Mouse (Mus musculus): Measurements from ENCODE around the gene Chchd6.

Gene Chchd6

DNA sequence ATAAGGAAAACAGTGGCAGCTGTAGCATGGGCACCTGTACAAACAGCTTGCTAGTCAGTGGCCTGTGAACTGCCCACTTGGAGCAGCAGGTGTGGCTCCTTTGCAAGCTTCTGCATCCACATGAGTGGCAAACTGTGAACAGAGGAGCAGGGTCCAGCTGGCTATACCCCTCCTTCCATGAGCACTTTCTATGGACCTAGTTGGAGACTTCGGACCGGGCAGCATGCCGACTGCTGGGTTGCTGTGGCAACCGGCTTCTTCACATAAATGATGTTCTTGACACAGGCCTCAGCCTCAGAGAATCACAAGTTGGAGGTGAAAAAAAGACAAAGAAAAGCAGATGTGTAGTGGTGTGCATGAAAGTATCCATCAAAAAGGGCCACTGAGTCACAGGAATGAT, 154.8 kb downstream of the Chchd6 start:
- no peak for DNase-seq

DNA sequence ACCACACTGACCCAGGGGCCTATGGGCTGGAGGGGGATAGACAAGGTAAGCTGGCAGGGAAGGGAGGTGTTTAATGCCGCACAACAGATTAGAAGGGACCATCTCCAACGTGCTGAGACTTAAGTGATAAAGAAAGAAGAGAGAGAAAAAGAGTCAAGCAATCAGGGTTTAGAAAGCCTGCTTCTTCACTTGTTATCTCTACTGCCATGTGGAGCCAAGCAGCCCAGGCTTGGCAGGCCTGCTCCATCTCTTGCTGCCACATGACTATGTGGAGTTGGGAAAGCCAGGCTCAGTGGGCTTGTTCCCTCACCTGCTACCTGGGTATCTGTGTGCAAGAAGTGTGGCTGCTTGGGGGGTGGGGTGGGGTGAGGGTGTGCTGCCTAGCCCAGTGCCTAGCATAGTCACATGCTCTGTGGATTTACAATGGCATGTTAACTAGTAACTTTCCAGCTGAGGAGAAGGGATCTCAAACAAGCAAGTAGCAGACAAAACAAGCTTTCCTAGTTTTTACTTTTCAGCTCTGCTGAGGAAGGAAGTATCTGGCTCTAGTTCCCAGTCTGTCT, 163.5 kb downstream of the Chchd6 start:
- DNase-seq, result no peak

DNA sequence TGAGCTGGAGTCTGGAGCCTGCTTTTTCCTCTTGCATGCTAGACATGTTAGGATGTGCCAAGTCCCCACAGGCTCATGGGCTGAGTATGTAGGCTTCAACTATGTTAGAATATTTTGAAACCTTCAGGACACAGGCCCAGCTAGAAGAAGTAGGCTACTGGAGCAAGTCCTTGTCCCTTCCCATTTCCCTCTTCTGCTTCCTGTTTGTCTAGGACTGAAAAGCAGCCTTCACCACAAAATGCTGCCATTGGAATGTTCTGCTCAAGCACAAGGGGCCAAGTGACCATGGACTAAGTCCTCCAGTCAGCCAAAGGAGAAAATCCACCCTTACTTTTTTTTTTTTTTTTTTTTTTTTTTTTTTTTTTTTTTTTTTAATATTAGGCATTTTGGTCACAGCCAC, 164.7 kb downstream of the Chchd6 start:
- DNase-seq, result no peak

DNA sequence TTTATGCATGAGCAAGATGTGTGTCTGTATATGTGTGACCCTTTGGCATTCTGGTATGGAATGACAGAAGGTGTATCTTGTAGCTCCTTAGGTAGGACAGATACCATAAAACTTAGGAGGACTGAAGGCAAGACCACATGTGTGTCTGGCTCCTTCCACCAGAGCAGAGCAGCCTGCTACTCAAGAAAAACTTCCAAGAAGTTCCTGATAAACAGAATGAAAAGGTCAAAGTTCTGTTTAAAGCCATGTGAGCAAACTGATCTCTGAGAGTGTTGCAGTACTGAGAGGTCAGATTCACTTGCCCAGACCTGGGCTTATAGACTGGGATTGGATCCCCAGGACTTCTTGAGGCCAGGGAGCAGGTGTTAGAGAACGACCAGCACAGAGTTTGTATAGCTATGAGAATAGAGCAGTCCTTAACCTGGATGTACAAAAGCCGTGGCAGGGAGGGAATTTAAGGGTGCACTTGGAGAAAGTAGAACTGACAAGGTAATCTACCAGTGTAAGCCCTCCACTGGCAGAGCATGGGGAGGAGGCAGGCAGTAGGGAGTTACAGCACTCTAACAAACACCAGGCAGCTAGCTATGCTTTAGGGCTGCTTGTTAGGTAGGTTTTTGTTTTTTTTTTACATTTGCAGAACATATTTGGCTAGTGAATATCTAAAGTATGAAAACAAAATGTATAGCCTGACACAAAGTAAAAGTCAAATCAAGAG, 166.6 kb downstream of the Chchd6 start:
- DNase-seq, result no peak

DNA sequence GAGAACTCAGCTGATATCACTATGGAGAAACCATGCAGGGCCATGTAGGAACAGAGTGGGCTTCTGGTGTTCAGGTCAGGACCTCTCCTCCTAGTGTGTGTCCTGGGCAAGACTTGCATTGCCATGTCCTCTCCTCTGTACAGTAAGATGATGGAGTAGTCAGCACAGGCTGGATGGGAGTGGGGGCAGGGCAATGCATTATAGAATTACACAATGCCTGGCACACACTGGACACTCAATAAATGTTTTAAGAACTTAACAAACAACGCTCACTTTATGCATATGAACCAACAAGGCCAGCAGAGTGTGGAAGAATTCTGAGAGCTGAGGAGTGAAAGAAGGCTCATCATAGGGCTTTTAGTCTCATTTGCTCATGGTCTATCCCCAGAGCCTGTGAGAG, 171.0 kb downstream of the Chchd6 start:
- peak; percentile 30 to 37 for DNase-seq

DNA sequence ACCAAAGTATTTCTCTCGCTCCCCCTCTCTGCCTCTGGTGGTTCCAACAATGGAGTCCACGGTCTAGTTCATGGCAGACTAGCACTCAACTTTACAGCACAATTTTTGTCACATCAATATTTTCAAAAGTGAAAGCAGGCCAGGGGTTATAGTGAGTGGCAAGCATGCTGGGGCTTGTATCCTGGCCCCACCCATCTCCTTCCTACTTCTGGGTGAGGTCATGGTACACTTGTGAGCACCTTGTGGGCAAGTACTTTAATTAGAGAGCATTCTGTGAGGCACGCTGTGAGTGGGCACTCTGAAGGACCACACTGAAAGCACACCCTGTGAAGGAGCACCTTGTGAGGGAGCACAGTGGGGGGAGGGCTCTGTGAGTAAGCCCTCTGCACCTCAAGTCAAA, 172.8 kb downstream of the Chchd6 start:
- peak; percentile 37 to 77 for DNase-seq

DNA sequence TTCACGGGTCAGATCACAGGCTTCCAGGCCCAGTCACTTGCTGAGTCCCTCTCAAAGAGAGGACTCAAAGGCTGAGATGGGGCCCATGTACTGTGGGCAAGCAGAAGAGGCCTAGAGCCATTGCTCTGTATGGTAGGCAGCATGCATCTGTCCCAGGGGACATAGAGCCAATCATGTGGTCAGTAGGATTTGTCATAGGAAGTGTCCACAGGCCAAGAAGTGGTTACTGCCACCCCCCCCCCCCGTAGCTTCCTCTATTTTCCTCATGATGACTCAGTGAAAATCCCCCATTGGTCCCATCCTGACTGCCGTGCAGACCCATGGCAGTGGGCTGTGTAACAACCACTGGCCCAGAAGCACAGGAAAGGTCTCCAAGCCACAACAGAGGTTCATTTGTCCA, 173.5 kb downstream of the Chchd6 start:
- DNase-seq, result no peak

DNA sequence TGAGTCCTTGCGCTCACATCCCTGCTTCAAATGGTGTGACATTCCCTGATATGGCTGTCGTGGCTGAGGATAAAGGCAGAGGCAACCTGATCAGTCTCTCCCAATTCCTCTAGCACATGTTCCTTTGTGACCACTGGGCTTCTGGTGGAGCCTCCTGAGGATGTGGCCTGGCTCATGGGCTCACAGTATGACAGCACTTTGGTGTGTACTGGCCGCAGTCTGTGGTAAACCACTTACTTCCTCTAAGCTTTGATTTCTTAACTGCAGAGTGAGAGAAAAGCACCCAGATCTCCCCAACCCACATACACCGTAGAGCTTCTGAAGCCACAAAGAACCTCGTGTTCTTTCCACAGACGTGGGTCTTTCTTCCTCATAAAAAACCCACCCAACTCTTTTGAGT, 173.9 kb downstream of the Chchd6 start:
- peak in 1 of 2 experiments; percentile 34 for DNase-seq

DNA sequence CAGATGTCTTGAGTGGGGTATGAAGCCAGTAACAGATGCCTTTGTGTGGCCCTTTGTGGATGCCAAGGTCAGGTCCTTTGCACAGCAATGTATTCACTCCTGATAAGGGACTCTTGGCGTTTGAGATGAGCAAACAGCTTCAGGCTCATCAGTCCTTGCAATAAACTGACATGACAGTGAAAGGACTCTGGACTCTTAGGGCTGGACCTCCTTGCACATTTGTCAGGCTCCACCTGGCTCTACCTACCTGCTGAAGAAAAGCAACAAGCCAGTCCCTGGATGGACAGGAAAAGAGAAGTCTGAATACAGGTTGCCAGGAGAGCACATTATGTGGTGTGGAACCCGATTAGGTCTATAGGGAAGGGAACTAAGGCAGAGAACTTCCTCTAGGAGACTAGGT, 174.7 kb downstream of the Chchd6 start:
- DNase-seq, result no peak

DNA sequence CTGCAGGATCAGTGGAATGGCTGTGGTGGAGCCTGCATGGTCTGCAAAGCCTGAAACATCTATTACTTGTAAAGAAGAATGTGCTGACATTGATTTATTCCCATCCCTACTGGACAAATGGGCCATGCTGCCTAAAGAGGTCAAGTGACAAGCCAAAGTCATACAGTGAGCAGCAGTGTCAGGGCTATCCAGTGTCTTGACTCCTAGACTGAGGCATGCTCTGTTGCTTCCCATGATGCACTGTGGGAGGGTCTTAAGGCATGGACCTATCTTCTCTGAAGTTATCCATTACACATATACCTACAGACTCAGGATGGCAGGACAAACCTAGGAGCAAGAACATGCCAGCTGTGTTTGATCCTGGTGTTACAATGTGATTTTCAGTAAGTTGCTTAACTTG, 175.3 kb downstream of the Chchd6 start:
- DNase-seq, result no peak

DNA sequence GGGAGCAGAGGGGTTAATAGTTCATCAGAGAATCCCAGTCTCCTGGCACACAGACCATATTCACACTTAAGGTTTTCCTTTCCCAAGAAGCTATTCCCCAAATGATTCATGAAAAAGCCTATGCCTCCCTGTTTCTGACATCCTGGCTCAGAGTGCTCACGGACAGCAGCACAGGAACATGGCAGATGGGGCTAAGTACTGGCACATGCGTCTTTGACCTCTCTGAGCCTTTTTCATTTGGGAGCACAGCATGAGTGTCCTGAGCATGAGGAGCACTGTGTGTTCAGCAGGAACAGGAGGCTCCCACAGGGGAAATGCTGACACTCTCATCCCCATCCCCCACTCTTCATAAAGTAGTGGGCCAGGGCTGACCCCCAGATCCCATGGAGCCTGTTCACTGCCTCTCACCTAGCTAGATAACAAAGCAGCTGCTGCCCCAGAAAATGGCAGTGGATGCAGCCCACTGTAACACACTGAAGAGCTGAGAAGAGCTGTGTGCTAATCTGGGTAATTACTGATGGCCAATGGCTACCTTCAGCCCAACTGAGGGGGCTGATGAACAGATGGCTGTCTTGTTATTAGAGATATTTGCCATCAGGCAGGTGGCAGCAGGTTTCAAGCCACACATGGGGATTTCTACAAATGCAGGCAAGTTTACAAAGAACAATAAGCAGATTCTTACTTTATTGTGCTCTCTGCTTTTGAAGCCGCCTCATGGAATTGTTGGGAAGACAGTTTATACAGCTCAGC, 176.2 kb downstream of the Chchd6 start:
- DNase-seq, result no peak

DNA sequence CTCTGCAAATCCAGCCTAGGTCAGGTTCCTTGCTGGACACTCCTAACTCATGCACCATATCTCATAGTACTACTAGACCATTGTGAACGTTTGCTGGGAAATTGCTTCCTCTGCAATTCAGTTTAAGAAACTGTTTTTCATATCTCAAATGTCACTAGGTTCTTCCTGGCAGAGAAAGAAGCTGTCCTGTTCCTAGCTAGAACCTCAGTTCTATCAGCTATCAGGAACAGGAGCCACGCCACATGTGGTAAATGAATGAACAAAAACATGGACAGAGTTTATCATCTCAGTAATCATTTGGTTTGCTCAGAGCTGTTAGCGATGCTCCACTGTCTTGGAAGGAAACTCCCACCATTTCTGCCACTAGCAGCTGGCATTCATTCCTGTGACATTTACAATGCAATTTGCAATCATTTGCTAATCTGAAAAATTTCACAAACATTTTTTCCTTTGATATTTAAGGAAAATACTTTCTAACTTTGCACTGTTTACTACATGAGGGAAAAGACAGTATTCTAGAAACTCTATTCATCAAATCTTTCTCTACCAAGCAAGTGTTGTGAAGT, 179.3 kb downstream of the Chchd6 start:
- DNase-seq, result no peak

DNA sequence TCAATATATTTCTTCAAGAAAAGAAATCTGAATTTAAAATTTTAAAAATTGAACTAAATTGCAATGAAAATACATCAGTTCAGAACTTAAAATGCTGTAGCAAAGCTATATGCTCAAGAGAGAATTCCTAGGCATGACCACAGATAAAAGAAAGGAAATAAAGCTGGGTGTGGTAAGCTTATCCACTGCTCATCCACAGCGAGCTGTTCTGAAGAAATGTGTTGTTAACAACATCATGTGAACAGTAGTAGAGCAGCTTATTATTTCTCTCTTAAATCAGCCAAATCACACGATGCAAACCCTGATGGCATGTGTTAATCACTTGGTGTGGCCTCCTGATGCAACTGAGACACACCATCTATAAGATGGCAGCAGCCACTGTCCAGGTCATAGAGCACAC, 180.4 kb downstream of the Chchd6 start:
- DNase-seq, result no peak

DNA sequence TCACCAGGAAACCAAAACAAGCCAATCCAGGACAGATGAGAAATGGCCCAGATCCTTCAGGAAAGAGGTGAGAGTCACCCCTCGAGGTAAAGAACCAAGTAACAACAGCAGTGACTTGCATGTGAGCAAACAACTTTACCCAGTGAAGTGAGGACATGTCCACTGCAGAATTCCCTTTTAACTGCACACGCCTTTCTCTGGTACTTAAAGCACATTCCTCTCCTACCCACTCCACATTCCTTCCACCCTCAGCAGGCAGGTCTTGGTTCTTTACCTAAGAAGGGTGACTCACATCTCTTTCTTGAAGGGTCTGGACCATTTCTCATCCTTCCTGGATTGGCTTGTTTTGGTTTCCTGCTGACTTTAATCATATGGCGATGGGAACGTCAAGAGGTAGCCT, 181.3 kb downstream of the Chchd6 start:
- DNase-seq, result peak; percentile 35 to 39

DNA sequence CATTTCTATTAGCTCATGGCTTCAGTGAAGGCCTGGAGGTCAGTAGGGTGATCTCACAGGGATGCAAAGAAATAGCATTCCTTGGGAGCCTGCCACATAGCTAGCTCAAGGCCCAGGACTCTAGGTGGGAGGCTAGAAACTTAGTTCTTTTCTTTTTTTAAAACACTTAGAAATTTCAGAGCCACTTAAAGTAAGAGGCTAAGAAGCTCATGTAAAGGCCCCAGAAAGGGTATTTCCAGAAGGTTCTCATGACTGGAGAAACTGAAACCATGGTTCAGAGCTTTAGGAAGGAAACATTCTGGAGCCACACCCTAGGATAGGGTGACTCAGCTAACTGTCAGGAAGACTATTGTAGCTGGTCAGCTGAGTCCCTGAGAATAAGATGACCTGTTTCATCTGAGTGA, 182.0 kb downstream of the Chchd6 start:
- DNase-seq, result peak in 1 of 2 experiments; percentile 17

DNA sequence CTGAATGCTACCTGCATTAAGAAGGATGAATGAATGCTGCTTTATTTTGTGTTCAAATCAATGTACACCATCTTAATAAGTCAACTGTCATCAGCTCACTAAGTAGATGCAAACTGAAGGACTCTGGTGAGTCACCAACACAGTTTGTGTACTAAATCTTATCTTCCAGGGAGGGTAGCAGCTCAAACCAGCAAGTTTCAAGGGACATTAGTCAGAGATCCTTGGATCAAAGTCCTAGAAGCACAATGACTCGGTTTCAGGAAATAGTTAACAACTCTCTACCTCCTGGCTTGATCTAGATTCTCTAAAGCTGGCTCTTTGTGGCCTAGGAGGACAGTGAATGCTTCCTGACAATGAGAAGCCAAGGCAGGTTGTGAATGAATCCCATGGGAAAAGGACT, 182.9 kb downstream of the Chchd6 start:
- no peak for DNase-seq

DNA sequence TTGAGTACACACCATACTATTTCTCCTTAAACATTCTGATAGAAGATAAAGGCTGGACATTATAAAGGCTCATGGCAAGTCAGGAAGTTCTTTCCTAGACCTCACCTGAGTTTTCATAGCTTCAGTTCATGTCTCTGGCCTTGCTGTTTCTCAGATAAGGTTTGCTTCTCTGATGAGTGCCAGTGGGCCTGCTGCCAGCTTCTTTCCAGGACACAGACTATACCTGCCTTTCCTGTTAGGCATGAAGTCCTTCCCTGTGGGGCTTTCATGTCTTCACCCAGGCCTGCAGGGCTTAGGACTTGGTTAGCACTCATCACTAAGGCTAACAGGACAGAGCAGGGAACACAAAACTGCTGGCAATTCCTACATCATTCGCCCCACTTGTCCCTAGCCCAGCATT, 186.4 kb downstream of the Chchd6 start:
- no peak for DNase-seq

DNA sequence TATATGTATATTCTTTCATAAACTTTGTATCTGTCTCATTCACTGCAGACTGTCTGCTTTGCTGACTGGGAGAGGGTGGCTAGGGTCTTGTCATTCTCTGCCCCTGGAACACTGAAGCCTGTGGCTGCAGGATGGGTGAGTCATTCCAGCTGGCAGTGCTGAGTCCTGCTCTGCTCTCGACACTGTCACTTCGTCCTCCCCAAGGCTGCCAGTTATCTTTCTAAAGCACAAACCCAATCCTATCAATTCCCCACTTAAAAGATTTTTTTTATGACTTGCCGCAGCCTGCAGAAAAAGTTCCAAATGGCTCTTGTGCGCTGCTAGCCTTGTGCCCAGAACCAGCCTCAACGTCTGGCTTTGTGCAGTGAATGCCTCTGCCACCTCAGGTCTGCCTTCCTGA, 187.2 kb downstream of the Chchd6 start:
- DNase-seq, result peak in 1 of 2 experiments; percentile 37

DNA sequence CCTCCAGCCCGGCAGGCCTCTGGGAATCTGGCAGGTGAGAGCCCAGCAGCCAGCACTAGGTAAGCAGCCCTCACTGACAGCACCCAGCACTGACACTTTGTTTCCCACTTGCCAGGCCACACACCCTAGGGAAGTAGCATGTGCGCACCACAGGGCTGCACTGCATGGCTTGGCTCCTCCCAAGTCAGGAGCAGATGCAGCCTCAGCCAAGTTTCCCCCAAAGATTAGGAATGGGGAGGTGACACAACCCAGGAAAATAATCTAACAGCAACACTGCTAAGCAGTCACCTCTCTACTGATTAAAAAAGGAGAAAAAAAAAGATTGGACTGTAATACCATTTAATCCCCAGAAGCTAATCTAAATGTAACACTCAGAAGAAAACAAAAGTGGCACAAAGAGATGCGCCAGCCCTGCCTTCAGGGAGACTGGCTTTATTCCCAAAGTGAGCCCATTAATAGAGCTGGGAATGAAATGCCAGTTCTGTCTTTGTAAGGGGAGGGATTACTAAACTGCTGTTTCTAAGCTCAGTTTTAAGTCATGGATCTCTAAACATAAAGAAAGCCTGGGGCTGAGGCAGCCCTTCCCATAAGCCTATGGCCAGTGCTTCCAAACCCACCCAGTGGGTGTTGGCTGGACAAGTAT, 188.1 kb downstream of the Chchd6 start:
- DNase-seq, result no peak

DNA sequence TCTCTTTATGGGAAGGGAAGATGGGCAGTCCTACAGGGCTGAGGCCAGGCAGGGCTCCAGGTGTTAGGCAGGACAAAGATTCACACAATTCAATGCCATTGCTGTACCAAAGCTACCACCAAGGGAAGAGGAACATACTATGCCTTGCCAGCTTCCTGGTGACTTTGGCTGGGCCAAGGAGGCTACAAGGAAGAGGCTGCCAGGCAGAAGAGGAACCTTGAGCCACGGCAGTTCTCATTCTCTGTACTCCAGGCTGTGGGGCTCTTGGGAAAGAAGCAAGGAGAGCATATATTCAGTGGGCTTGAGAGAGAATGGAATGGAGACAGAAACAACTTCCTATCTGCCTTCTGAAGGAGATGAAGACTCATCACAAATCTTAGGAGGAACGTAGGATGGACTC, 190.5 kb downstream of the Chchd6 start:
- DNase-seq, result no peak

DNA sequence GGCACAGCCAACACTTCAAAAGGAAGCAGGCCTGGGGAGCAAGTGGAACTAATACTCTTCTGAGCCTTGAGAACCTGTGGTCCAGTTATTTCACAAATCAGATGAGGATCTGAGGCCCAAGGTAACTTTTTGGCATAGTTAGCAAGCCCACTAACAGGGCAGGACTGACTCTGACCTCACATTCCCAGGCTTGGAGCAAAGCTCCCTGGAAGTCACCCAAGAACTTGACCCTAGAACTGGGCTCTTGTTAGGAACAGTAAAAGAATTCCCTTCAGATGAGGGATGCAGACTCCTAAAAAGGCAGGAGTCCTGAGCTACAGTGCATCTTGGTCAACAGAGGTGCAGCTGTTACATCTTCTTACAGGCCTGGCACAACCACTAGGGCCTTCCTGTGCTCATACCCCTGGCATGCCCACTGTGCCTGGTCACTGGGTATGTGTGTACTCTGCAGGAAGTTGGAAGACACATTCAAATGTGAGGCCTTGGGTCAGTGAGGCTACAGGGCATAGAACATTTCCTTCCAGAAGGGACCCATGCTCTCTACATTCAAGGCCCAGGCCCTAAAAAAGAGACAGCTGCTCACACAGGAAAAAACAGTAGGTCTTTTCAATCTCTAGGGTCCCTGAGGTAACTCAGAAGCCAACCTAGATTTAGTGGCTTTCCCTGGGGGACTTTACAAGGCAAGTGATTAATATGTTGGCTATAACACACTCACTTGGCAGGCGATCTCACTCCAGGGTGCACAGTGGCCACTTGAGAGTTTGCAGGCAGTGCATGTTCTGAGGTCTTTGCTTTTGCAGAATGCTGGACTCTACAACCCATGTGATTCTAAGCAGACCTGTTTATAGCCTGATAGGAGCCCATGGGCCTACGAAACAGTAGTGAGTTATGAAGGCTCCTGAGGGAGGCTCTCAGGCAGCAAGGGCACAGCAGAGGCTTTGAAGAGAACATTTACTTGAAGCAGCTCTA, 191.9 kb downstream of the Chchd6 start:
- no peak for DNase-seq

DNA sequence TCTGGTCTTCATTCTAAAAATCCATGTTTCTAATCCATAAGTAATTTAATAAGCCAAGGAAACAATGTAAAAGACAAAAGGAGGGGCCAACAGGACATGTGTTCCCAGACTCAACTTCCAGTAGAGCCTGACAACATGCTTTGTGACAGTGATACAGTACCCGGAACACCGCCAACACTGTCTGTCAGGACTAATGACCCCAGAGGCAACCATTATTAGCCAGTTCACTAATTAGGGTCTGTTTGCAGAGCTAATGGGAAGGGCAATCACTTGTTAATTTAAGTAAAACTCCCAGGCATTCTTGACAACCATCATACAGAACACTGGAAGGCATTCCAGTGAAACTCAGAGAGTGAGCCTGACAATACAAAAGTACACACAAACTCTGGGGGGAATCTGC, 193.0 kb downstream of the Chchd6 start:
- no peak for DNase-seq
